Mouse (Mus musculus) ZHBTc4 (cell line): ENCODE results near the gene Lekr1.
A peak's percentile ranks its signal among the peaks of the same experiment; 100 is the strongest.

ENCODE experiments used
- DNase-seq: peaks from one replicate; pipeline ENCODE4 v3.0.0-alpha.2; 2011; ENCODE audit warnings: low read depth, low spot score

Lekr1 gene

GRCm38 (mm10) chr3:65665977-65666766 is at the start of gene Lekr1:
Gene Lekr1 (plus strand): TSS chr3:65666228.
- peak; percentile 96 for DNase-seq

GRCm38 (mm10) chr3:65617507-65617906 is 48.5 kb upstream of the Lekr1 start:
- DNase-seq = no peak

DNA sequence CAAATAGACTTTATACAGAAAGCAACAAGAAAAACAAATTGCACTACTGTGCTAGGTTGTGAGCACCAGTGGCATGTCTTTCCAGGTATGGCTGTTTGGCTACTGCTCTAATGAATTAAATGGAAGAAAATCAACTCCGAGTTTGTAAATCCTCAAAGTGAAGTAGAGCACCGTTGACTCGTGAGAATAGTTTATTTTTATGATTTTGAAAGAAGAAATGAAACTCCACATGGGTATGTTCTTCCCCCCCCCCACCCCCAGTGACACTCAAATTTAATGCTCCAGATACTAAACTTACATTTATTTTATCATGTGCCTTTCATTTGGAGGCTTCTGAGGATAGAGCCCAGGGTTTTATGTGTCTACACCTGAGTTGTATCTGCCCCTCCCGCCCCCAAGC is 46.7 kb upstream of the Lekr1 start:
- DNase-seq = no peak

- no peak for DNase-seq
Observed at GRCm38 (mm10) chr3:65623057-65623456, 43.0 kb upstream of the Lekr1 start.

DNA sequence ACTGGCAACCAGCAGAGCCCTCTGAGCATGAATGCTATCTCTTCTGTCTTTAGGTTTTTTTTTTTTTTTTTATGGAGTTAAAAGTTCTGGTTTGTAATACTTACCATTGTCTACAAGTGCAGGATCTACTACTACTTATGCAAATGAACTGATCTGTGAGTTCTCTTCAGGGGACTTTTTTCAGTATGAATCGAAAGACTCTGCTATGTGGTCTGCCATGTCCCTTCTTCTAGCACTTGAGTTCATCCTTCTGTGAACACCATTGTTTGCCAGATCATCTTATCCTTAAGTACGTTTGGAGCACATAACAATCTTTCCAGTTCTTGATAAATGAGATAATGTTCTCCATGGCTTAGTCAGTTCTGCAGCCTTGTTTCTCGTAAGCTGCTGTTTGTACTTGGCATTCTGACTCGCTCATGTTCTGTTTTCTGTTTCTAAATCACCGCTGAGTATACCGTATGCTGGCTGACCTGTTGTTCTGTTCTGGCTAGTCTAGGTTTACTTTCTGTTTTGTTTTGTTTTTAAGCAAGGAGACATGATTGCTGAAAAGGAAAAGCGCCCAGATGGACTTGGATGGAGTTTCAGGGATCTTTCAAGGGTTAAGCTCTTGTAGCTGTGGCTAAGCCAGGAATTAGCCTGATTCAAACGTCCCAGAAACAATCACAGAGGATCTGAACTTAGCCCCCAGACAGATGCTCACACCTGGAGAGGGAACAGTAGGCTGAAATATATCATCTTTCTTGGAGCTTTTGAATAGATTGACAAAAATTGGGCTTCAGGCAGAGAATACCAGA is 40.3 kb upstream of the Lekr1 start:
- DNase-seq = no peak

DNA sequence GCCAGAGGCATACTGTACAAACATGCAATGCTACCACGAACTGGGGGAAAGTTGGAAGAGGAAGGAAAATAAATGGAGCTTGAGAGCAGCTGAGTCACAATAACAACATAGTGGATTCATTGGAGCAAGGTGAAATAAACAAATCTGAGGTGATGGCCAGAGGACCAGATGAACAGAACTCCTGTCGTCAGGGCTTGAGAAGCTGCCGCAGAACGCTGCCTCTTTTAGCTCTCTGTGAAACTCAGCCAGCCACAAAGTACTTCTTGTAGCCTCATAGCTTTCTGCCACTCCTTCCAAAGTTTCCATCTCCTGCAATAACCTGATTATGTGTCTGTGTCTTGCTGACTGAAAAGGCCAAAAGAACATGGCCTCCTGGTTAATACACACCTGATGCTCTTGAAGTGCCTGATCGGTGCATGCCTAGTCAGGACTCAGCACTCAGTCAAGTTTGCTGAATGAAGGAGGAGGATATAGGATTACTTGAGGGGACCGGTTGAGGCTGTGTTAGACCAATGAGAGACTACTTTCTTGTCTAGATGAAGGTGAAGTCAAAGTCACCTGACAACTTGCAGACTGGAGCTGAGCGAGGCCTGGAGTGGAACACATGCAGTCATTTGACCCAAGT is 39.6 kb upstream of the Lekr1 start:
- no peak for DNase-seq

- no peak for DNase-seq
Observed at GRCm38 (mm10) chr3:65627021-65627706, 38.9 kb upstream of the Lekr1 start.

DNA sequence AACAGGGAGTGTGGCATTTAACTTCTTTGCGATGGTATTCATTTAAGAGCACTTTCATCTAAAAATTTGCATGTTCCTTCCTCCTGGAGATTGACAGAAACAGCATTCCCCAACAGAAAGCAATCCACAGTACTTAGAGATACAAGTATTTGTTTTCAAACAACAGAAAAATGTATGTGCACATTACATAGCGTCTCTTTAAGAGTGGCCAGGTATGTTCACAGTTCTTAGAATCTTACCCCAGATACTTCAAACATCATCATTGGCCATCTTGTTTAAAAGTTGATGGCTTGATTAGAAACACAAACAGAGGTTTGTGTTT is 38.4 kb upstream of the Lekr1 start:
- no peak for DNase-seq

- DNase-seq = no peak
Observed at GRCm38 (mm10) chr3:65629565-65630112, 36.4 kb upstream of the Lekr1 start.

DNA sequence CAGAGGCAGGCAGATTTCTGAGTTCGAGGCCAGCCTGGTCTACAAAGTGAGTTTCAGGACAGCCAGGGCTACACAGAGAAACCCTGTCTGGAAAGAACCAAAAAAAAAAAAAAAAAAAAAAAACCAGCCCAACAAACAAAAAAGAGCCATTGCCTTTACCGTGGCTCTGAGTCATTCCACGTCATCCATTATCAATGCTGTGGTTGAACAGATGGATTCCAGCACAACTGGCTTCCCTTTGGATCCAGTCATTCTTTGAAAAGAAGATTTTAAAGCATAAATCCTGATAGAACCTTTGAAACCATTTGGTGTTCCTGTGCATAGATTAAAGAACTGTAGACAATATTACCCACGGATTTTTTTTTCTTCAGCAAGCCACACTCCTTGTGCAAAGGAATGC is 32.4 kb upstream of the Lekr1 start:
- no peak for DNase-seq

DNA sequence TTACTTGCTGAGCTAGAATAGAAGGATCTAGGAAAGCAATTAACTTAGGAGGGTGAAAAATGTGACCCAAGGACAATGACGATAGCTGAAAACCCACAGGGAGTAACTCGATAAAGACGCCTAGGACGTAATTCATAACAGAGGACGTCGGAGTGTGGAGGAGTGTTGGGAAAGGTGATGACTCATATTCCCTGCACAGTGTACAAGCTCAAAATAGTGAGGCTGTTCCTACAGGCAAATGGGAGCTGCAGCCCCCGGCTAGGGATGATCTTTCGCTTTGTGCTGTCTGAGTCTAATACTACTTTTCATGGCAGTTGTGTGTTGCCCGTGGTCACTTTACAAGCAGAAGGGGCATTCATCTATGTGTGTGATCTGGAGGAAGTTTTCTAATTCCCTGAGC is 30.0 kb upstream of the Lekr1 start:
- DNase-seq = no peak

DNA sequence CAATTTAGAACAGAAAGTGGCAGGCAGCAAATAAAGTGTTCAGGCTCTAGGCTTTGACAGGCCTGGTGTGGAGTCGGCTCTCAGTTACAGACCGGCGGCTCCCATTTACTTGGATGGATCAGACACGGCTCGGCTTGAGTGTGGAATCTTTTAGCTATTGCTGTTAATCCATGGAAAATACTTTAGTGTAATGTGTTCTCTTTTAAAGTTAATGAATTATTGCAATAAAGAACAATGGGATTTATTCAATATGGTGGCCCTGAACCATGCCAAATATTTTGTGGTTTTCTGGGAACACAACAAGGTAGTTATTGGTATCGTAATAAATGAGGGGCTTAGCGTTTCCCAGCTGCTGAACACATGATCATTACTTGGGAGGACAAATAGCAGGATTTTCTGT is 28.7 kb upstream of the Lekr1 start:
- no peak for DNase-seq

GRCm38 (mm10) chr3:65638896-65639295 is 27.1 kb upstream of the Lekr1 start:
- DNase-seq = peak; percentile 37

GRCm38 (mm10) chr3:65639454-65640014 is 26.5 kb upstream of the Lekr1 start:
- no peak for DNase-seq

- DNase-seq = peak; percentile 44
Observed at GRCm38 (mm10) chr3:65642959-65643358, 23.1 kb upstream of the Lekr1 start.

DNA sequence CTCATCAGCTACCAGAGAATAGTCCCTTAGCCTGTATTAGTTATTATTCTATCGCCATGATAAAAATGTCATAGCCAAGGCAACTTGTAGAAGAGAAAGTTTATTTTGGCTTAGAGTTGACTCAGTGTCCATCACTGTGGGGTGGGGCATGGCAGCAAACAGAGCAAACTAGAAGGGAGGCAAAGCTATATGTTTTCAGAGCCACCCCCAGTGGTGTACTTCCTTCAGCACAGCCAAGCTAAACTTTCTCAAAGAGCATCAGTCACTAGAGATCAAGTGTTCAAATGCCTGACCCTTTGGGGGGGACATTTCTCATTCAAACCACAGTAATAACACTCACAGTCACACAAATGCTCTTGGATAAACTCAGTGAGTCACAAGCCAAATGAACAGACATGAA is 22.4 kb upstream of the Lekr1 start:
- no peak for DNase-seq

DNA sequence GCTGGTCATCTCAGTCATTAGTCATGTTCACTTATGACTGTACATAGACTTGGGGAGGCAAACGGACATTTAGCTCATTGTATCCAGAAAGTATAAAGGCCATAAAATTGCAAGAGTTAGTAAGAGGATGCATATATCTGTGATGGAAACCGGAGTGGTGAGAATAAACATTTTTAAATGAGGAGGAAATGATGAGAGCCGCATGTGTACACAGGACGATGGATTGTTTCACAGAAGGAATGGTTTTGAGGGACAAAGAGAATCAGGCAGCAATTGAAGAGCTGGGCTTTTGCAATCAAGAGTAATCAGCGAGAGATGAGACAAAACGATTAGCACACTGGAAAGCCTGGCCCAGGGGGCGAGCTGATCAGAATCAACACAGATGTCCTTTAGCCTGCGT is 18.4 kb upstream of the Lekr1 start:
- no peak for DNase-seq

- no peak for DNase-seq
Observed at GRCm38 (mm10) chr3:65648913-65649312, 17.1 kb upstream of the Lekr1 start.

DNA sequence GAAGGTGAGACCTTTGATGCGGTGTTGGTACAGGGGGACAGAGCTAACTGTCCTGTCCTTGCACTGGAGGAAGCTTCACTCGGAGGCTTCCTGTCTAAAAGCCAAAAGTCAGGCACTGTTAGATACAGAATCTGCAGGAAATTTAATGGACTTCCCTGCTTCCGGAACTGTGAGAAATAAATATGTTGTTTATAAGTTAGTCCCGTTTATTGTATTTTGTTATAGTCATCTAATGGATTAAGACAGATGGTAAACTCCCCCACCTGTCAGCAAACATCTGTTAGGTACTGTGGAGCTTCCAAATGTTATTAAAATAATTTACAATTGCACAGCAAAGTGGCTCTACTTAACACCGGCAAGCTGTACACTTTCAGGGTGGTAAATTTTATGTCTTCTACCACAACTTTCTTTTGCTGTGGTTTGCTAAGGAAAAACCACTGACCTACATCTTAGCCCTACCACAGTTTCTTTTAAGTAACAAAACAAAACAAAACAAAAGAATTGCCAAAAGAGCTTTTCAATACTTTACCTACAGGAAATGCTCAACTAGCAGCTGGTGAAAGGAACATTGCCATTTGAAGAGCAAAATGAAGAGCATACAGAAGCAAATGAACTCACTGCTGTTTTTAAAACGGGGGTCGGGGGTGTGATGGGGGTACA is 15.7 kb upstream of the Lekr1 start:
- DNase-seq = no peak

DNA sequence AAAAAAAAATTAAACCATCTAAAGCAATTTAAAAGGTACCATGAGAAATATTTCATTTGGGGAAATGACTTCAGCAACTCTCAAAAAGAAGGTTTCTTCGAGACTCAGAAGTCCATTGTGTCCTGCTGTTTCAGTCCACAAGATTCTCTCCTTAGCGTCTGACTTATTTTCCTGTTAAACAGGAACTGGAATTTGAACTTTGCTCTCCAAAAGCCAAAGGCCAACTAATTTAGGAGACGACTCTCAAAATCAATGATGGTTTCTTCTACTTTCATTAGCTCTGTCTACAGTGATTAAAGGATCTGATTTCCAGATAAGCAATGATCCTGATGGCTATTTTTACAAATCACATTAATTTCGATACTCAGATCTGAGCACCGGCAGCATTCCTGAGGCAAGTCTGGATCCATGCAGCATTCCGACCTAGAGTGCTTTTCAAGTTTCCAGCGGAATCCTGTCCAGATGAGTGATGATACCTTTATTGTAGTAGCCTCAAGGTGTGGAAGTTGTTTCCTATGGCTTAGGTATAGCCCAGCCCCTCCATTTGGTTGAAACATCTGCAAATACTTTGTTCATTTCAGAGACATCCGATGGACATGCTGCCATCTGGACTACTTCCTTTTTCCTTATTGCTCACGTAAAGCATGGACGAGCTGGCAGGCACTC is 11.4 kb upstream of the Lekr1 start:
- DNase-seq = no peak
